Mouse (Mus musculus) forebrain, embryonic 16.5 days (tissue): ENCODE measurements around the gene Clec2d. TPM values are rescaled to one million over a fixed set of nuclear protein-coding genes. Genes with fewer than 3 reads are reported as not detected.

ENCODE experiments used
- ATAC-seq: fragments of 200-750 bp; cut with Nextera tagmentation; 2 replicates; pipeline ENCODE4 v1.8.0; 2017; ENCODE audit warnings: mild to moderate bottlenecking, moderate library complexity
- H3K27ac ChIP-seq: fragments of 300-500 bp; sonication (generic); 2 replicates; pipeline ENCODE4 v1.5.1; 2014; ENCODE audit warnings: low read length, control low read depth
- H3K27me3 ChIP-seq: fragments of 300-500 bp; sonication (generic); replicated peaks from 2 replicates; pipeline ENCODE4 v1.6.1; 2014; ENCODE audit warnings: low read length; ENCODE audit not compliant: control insufficient read depth, insufficient read depth
- H3K36me3 ChIP-seq: fragments of 300-500 bp; sonication (generic); 2 replicates; pipeline ENCODE4 v1.6.1; 2014; ENCODE audit not compliant: control insufficient read depth, insufficient read depth
- H3K4me1 ChIP-seq: fragments of 300-500 bp; sonication (generic); replicated peaks from 2 replicates; pipeline ENCODE4 v1.6.1; 2014; ENCODE audit warnings: low read length; ENCODE audit not compliant: control insufficient read depth, insufficient read depth
- H3K4me2 ChIP-seq: fragments of 300-500 bp; sonication (generic); 2 replicates; pipeline ENCODE4 v1.6.1; 2014; ENCODE audit warnings: mild to moderate bottlenecking, low read length, control low read depth
- H3K4me3 ChIP-seq: fragments of 300-500 bp; sonication (generic); replicated peaks from 2 replicates; pipeline ENCODE4 v1.5.1; 2014; ENCODE audit warnings: mild to moderate bottlenecking, low read length, control low read depth
- H3K9ac ChIP-seq: fragments of 300-500 bp; sonication (generic); replicated peaks from 2 replicates; pipeline ENCODE4 v1.6.1; 2014; ENCODE audit warnings: low read depth, low read length, control low read depth
- H3K9me3 ChIP-seq: fragments of 300-500 bp; sonication (generic); 2 replicates; pipeline ENCODE4 v1.6.1; 2016; ENCODE audit warnings: low read length; ENCODE audit not compliant: control insufficient read depth
- WGBS: fragments of 180-500 bp; shearing (Covaris S2); extraction: QIAGEN DNeasy Blood & Tissue Kit; methylation state at CpG from one replicate; pipeline ENCODE4 v1.1.7; 2014; 5-methylcytosine and 5-hydroxymethylcytosine counted together
- polyA plus RNA-seq: library from polyadenylated mRNA; unstranded; fragments of >200 nt; fragmentation: Nextera tagmentation; extraction: Ambion mirVana; gene quantifications from 2 replicates; pipeline ENCODE4 v1.2.1, GENCODE M21; 2015

The Clec2d gene
- polyA plus RNA-seq, 1 experiment from 2014 or later: 0.18 TPM

DNA sequence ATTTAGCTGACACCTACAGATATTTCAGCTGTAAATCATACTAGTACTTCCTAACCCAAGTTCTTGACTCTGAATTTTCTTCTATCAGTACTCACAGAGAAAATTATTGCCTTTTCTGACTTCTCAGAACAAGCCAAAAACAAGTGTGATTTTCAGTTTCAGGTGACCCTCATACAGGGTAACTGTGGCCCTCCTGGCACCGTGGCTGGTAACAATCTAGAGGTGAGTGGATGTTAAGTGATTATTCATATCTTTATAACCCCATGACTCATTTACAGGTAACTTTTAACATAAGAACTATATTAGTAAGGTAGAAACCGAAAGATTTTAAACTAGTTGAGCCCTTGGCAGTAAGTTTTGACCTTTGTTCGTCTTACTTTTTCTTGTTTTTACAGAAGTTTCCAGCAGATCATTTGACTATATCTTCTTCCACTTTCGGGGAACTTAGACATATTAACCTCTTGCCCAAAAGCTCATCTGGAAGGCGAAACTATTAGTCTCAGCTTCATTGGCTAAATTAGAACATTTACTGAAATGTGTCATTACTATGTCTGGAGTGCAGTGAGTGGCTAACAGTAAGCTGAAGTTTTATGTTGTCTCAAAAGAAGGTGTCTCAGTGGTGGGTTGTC lies 28.6 kb downstream of the Clec2d start:
- no peak overlapping the region for H3K9ac ChIP-seq
- H3K36me3 ChIP-seq: no peaks in the 10 kb centered on the region
- ATAC-seq: no peak
- H3K9me3 ChIP-seq: no peaks in the 10 kb centered on the region
- no peak overlapping the region for H3K4me2 ChIP-seq
- no peak overlapping the region for H3K27ac ChIP-seq
- H3K4me1 ChIP-seq: no peaks in the 10 kb centered on the region
- no peak overlapping the region for H3K4me3 ChIP-seq
- no peaks in the 10 kb centered on the region for H3K27me3 ChIP-seq
- 90% methylated on average over 5 of the region's 5 CpGs for WGBS

- Histone ChIP-seq H3K27ac (no peak overlapping the region), H3K4me1 (no peaks in the 10 kb centered on the region), H3K27me3 (no peaks in the 10 kb centered on the region), H3K36me3 (no peaks in the 10 kb centered on the region), H3K9ac (no peak overlapping the region), H3K9me3 (no peaks in the 10 kb centered on the region), H3K4me3 (no peak overlapping the region), H3K4me2 (no peak overlapping the region)
- WGBS: 53% methylated on average over 1 of the region's 1 CpGs
- ATAC-seq: no peak
These were observed 29.5 kb downstream of the Clec2d start for GRCm38 (mm10) chr6:129209785-129210446.

GRCm38 (mm10) chr6:129210447-129210790 lies 30.0 kb downstream of the Clec2d start:
- no peaks in the 10 kb centered on the region for H3K27me3 ChIP-seq
- no peaks in the 10 kb centered on the region for H3K9me3 ChIP-seq
- no peak for ATAC-seq
- H3K4me3 ChIP-seq: no peak overlapping the region
- 89% methylated on average over 4 of the region's 4 CpGs for WGBS
- no peak overlapping the region for H3K27ac ChIP-seq
- H3K36me3 ChIP-seq: no peaks in the 10 kb centered on the region
- no peak overlapping the region for H3K4me2 ChIP-seq
- H3K4me1 ChIP-seq: no peaks in the 10 kb centered on the region
- no peak overlapping the region for H3K9ac ChIP-seq

DNA sequence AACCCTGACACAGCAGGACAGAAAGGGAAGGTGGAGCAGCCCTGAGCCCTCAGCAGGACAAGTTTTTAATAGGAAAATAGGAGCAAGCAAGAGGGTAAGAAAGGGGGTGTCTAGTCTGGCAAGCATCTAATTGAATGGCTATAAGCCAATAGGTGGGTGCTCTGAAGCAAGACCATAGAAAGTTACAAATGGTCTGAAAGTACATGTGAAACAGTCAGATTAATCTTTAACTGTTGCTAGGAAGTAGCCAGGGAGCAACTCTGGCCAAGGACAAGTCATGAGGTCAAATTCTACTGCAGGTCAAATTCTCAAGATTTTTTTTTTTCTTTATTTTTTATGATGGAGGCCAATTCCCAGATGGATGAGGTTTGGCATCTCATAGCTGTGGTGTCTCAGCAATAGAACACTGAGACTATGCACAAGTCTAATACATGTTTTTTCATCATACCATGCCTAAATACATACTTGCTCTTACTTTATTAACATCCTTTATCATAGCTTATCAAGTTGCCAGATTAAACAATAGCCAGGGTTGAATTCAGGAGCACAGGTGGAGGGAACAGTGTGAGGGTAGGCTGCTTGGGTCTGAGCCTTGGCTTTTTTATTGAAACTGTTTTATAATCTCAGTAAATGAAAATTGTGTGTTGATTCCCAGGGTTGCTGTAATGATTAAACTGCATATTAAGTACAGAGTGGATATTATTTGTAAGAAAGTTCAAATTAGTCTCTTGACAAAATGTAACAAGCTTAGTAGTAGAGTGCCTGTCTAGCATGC lies 32.2 kb downstream of the Clec2d start:
- no peaks in the 10 kb centered on the region for H3K36me3 ChIP-seq
- H3K4me1 ChIP-seq: no peaks in the 10 kb centered on the region
- H3K27ac ChIP-seq: no peak overlapping the region
- no peaks in the 10 kb centered on the region for H3K27me3 ChIP-seq
- ATAC-seq: no peak
- no peak overlapping the region for H3K9ac ChIP-seq
- H3K4me2 ChIP-seq: no peak overlapping the region
- no peaks in the 10 kb centered on the region for H3K9me3 ChIP-seq
- no peak overlapping the region for H3K4me3 ChIP-seq

DNA sequence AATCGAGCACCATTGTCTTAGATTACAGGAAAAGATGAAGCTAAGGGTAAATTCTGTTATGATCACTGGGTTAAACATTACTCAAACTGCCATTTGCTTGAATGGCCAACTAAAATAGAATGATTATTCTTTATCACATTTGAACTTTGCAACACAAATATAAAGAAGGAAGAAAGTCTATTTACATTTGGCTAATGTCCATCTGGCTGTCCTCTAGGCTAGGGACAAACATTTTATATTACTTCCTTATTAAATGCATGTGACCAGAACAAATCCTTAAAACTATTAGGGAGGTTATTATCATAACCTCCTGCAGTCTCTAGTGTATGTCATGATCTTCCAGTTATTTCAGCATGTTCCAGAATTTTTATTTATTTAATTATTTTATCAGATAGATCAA lies 33.1 kb downstream of the Clec2d start:
- no peak overlapping the region for H3K4me3 ChIP-seq
- no peaks in the 10 kb centered on the region for H3K4me1 ChIP-seq
- no peak overlapping the region for H3K9ac ChIP-seq
- ATAC-seq: no peak
- 91% methylated on average over 1 of the region's 1 CpGs for WGBS
- H3K27ac ChIP-seq: no peak overlapping the region
- no peaks in the 10 kb centered on the region for H3K9me3 ChIP-seq
- H3K4me2 ChIP-seq: no peak overlapping the region
- no peaks in the 10 kb centered on the region for H3K36me3 ChIP-seq
- no peaks in the 10 kb centered on the region for H3K27me3 ChIP-seq

- no peaks in the 10 kb centered on the region for H3K27me3 ChIP-seq
- H3K9ac ChIP-seq: no peak overlapping the region
- 97% methylated on average over 2 of the region's 2 CpGs for WGBS
- no peaks in the 10 kb centered on the region for H3K36me3 ChIP-seq
- H3K4me3 ChIP-seq: no peak overlapping the region
- no peak for ATAC-seq
- H3K4me1 ChIP-seq: no peaks in the 10 kb centered on the region
- H3K27ac ChIP-seq: no peak overlapping the region
- H3K9me3 ChIP-seq: no peaks in the 10 kb centered on the region
- no peak overlapping the region for H3K4me2 ChIP-seq
These were observed 33.8 kb downstream of the Clec2d start for GRCm38 (mm10) chr6:129214263-129214662.

- 80% methylated on average over 2 of the region's 2 CpGs for WGBS
- Histone ChIP-seq H3K27ac (no peak overlapping the region), H3K4me3 (no peak overlapping the region), H3K9ac (no peak overlapping the region), H3K4me1 (no peaks in the 10 kb centered on the region), H3K4me2 (no peak overlapping the region), H3K27me3 (no peaks in the 10 kb centered on the region), H3K9me3 (no peaks in the 10 kb centered on the region), H3K36me3 (no peaks in the 10 kb centered on the region)
- ATAC-seq: no peak
These were observed 34.6 kb downstream of the Clec2d start for GRCm38 (mm10) chr6:129215053-129215452.

DNA sequence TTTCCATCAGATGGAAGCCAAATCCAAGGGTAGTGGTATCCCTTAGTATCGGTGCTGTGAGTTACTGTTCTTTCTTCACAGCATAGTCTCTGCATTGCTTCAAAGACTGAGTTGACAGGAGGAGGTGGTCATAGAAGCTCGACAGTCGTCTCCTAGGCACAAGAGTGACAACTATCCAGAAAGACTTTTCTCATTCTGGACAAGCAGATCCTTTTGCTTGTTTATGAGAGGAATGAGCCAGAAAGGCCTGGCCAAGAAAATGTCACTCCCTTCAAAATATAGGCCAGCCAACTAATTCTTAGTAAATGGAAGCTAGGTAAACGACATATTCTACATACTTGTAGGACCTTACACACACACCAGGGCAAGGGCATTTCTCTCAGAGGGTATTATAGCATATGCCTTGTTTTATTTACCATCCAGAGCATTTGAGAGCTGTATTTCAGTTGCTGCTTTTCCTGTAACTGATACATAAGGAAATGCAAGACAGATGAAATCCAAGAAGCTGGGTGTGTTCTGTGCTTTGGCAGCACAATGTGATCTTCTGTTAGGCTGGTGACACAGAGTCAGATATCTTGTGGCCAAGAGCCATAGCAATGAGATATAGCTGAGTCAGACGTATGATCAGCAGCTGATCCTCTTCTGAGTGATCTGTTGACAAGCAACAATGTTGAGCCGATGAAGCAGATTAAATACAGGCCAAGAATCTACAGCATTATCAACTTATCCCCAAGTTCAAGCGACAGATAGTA lies 35.6 kb downstream of the Clec2d start:
- Histone ChIP-seq H3K36me3 (no peaks in the 10 kb centered on the region), H3K4me2 (no peak overlapping the region), H3K27ac (no peak overlapping the region), H3K27me3 (no peaks in the 10 kb centered on the region), H3K9me3 (no peaks in the 10 kb centered on the region), H3K4me3 (no peak overlapping the region), H3K9ac (no peak overlapping the region), H3K4me1 (no peaks in the 10 kb centered on the region)
- 80% methylated on average over 7 of the region's 7 CpGs for WGBS
- ATAC-seq: no peak

- 82% methylated on average over 3 of the region's 3 CpGs for WGBS
- H3K4me3 ChIP-seq: no peak overlapping the region
- no peak overlapping the region for H3K27ac ChIP-seq
- H3K4me1 ChIP-seq: no peaks in the 10 kb centered on the region
- H3K9ac ChIP-seq: no peak overlapping the region
- H3K9me3 ChIP-seq: no peaks in the 10 kb centered on the region
- H3K4me2 ChIP-seq: no peak overlapping the region
- H3K27me3 ChIP-seq: no peaks in the 10 kb centered on the region
- ATAC-seq: no peak
- H3K36me3 ChIP-seq: no peaks in the 10 kb centered on the region
These were observed 36.4 kb downstream of the Clec2d start for GRCm38 (mm10) chr6:129216721-129217230.
